Mouse (Mus musculus) spleen, postnatal 10 days (tissue): ENCODE results near the gene Mepe.

Experiments
- DNase-seq, 2 experiments: peaks; one replicate each; pipeline ENCODE4 v3.0.0; 2021 to 2022; ENCODE audit warnings: low spot score in 2 of 2

Mepe gene

DNA sequence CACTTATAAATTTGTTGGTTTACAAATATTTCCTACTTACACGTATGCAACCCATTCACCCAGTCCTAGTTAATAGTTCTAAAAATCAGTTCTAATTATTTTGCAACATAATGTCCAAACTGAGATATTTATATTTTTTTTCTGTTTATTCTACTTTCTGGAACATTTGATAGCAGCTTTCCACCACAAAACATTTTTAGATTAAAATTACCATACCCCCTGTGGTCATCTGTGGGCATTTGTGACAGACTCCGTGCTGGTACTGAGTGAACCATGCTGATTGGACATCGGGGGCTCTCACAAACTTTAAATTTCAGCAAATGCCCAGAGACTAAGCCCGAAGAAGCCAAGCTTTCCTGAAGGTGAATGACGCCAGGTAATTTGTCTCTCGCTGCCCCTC lies at the start of gene Mepe:
Gene Mepe, plus strand, starts transcription at position 301 of the 400 bp plus-strand sequence.
- DNase-seq: no peak

GRCm38 (mm10) chr5:104294201-104294600 lies 30.9 kb upstream of the Mepe start:
- DNase-seq: no peak

- no peak for DNase-seq
Measured at GRCm38 (mm10) chr5:104298994-104299393, 26.1 kb upstream of the Mepe start, which contains the start of gene Ibsp. Gene Ibsp (plus strand): TSS chr5:104299171.

DNA sequence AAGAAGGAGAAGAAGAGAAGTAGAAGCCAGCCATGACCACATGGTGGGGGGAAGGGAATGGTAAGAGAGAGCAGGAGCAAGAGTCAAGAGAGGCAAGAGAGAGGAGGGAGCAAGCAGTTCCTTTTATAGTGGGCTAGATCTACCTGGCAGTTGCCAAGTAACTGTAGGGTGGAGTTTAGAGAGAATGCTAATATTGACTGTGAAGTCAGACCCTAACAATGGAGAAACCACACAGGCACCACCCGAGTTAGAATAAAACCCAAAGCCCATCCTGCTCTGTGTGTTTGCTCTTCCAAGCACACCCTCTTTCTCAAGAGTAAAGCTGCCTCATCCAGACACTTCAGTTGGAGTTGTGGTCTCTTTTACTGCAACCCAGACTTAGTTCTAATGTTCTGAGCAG lies 11.1 kb upstream of the Mepe start:
- no peak for DNase-seq

GRCm38 (mm10) chr5:104326884-104327283 lies 1.8 kb downstream of the Mepe start:
- DNase-seq: no peak

- no peak for DNase-seq
Measured at GRCm38 (mm10) chr5:104327389-104327788, 2.3 kb downstream of the Mepe start.

DNA sequence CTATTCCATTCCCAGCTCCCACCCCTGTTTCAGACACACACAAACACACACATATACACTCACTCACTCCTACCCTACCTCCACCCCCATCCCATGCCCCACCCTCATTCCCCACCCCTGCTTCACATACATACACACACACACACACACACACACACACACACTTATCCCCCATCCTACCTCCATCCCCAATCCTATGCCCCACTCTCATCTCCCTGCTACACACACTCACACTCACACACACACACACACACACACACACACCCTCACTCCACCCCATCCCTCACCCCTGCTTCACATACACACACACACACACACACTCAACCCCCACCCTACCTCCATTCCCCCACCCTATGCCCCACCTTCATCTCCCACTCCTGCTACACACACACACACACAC lies 2.7 kb downstream of the Mepe start:
- no peak for DNase-seq

GRCm38 (mm10) chr5:104328317-104328850 lies 3.3 kb downstream of the Mepe start:
- DNase-seq: no peak

DNA sequence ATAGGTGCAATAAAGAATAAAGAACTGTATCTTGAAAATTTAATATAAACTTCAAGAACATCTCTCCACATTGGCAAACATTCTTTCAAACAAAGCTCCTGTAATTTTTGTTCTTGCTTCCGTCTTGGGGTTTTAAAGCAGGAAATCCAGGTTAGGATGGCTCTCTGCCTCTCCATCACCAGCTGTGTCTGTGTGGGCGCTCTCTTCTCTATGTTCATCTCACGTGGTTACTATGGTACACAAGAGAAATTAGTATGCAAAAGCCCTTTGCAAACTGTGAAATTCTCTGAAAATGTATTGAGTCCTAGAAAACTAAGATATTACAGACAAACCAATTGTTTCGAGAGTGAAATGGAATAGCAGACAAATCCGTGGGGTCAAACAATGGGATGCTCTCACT lies 4.3 kb downstream of the Mepe start:
- no peak for DNase-seq

DNA sequence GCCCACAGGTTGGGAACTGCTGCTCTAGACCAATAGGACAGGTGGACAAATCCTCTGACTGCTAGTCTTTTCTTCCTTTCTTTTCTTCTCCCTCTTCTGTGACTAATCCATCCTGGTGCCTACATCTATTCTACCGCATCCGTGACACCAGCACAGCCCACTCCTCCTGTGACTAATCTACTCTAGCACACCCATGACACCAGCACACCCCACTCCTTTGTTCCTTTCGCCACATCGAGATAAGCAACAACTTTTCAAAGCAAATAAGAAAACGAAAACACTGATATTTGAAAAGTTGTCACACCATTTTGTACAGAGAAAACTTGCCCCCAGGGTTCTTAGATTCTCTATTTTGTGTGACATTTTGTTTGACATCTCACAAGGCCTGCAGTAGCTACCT lies 5.0 kb downstream of the Mepe start:
- no peak for DNase-seq

- DNase-seq: no peak
Measured at GRCm38 (mm10) chr5:104332296-104332695, 7.2 kb downstream of the Mepe start.

GRCm38 (mm10) chr5:104333231-104333640 lies 8.1 kb downstream of the Mepe start:
- peak in 1 of 2 experiments; percentile 45 for DNase-seq

GRCm38 (mm10) chr5:104333643-104334042 lies 8.5 kb downstream of the Mepe start:
- no peak for DNase-seq

DNA sequence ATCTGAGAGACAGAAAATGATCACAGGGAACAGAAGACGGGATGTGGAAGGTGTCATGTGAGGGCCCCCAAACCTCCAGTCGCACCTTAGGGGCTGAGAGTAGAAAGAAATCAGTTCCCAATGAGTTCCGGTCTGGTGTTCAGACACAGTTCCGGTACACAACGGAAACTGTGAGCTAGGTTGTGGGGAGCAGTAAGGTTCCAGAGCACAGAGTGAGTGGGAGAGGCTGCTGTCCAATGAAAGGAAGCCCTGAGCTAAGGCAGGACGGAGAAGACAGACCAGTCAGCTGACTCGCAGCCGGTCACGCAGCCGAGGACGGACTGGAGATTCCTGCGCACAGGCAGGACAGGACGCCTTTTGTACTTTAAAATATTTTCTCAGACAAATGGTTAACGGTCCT lies 9.4 kb downstream of the Mepe start:
- no peak for DNase-seq

GRCm38 (mm10) chr5:104335962-104336361 lies 10.8 kb downstream of the Mepe start:
- DNase-seq: no peak

DNA sequence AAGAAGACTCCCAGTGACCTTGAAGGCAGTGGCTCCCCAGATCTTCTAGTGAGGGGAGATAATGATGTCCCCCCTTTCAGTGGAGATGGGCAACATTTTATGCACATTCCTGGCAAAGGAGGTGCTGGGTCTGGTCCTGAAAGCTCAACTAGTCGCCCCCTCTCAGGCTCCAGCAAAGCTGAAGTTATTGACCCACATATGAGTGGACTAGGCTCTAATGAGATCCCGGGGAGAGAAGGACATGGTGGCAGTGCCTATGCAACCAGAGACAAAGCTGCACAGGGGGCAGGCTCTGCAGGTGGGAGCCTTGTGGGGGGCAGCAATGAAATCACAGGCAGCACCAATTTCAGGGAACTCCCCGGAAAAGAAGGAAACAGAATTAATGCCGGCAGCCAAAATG lies 12.4 kb downstream of the Mepe start:
- DNase-seq: no peak

DNA sequence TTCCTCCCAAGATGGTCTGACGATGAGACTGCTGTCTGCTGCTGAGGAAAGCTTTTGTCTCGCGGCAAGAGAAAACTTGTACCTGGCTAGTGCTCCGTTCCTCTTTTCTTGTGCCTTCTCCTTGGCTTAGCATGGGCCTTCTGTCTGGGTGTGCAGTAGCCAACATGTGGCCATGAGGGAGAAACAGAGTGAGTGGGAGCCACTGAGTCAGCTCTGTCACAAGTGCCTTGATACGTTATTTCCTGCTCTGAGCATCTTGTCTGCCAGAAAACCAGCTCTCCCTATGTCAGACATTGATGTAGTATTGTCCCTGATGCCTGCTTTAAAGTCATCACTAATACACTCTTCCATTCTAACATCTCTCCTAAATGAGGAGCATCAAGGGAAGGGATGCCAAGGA lies 13.9 kb downstream of the Mepe start:
- no peak for DNase-seq

GRCm38 (mm10) chr5:104339706-104340512 lies 14.8 kb downstream of the Mepe start:
- DNase-seq: no peak

GRCm38 (mm10) chr5:104340513-104340829 lies 15.3 kb downstream of the Mepe start:
- no peak for DNase-seq

- DNase-seq: no peak
Measured at GRCm38 (mm10) chr5:104342881-104343280, 17.8 kb downstream of the Mepe start.

DNA sequence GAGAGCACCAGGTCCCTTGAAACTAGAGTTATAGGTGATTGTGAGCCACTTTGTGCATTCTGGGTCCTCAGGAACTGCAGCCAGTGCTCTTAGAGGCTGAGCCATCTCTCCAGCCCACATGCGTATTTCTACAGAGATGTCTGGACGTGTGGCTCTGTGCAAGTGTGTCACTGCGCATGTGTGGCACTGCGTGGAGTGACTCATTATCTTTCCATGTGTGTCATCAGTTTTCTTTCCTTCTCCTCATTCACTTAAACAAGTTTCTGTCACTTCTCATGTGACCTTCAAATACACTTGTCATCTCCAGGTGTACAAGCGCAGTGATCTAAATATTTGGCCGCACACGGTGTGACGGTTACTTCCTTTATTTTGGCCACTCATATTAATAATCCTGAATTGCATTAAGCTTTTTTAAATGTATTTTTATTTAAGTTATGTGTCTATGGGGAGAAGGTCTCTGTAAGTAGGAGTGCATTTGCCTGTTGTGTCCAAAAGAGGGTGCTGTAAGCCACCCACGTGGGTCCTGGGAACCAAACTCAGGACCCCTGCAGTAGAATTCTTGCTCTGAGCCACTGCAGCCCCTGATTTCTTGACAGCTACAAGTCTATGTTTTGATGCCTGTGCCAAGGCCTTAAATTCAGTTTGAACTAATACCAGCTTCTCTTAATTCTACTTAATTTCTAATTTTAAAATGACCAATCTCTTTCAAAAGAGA lies 19.6 kb downstream of the Mepe start:
- DNase-seq: no peak

GRCm38 (mm10) chr5:104345241-104345630 lies 20.1 kb downstream of the Mepe start:
- DNase-seq: no peak

- no peak for DNase-seq
Measured at GRCm38 (mm10) chr5:104351041-104351440, 25.9 kb downstream of the Mepe start.
